Mouse (Mus musculus) liver, embryonic 12.5 days (tissue): ENCODE data around the gene Mrpl18. TPM values are rescaled to one million over a fixed set of nuclear protein-coding genes. Genes with fewer than 3 reads are reported as not detected.
"Not testable (repeated sequence)": the region's sequence is repeated elsewhere in the genome, so short reads cannot be mapped to it uniquely, and the experiment has no call there.

Experiments
- ATAC-seq: fragments of 200-750 bp; cut with Nextera tagmentation; 2 replicates; pipeline ENCODE4 v1.8.0; 2017; ENCODE audit warnings: moderate number of reproducible peaks, mild to moderate bottlenecking, moderate library complexity
- H3K27ac ChIP-seq: fragments of 300-500 bp; sonication (generic); 2 replicates; pipeline ENCODE4 v1.5.1; 2016; ENCODE audit warnings: mild to moderate bottlenecking
- H3K27me3 ChIP-seq: fragments of 300-500 bp; sonication (generic); replicated peaks from 2 replicates; pipeline ENCODE4 v1.6.1; 2016; ENCODE audit warnings: mild to moderate bottlenecking, moderate library complexity
- H3K36me3 ChIP-seq: fragments of 300-500 bp; sonication (generic); 2 replicates; pipeline ENCODE4 v1.6.1; 2016; ENCODE audit warnings: mild to moderate bottlenecking, moderate library complexity
- H3K4me1 ChIP-seq: fragments of 300-500 bp; sonication (generic); 2 replicates; pipeline ENCODE4 v1.6.1; 2016
- H3K4me2 ChIP-seq: fragments of 300-500 bp; sonication (generic); 2 replicates; pipeline ENCODE4 v1.6.1; 2016; ENCODE audit warnings: mild to moderate bottlenecking, moderate library complexity
- H3K4me3 ChIP-seq: fragments of 300-500 bp; sonication (generic); 2 replicates; pipeline ENCODE4 v1.5.1; 2016; ENCODE audit warnings: mild to moderate bottlenecking, moderate library complexity
- H3K9ac ChIP-seq: fragments of 300-500 bp; sonication (generic); 2 replicates; pipeline ENCODE4 v1.6.1; 2016; ENCODE audit warnings: mild to moderate bottlenecking, moderate library complexity
- H3K9me3 ChIP-seq: fragments of 300-500 bp; sonication (generic); replicated peaks from 2 replicates; pipeline ENCODE4 v1.6.1; 2016; ENCODE audit warnings: mild to moderate bottlenecking, moderate library complexity
- WGBS: fragments of 180-500 bp; shearing (Covaris S2); methylation state at CpG from one replicate; pipeline ENCODE4 v1.1.7; 2016; ENCODE audit not compliant: insufficient replicate concordance; 5-methylcytosine and 5-hydroxymethylcytosine counted together
- polyA plus RNA-seq: library from polyadenylated mRNA; unstranded; fragments of >200 nt; fragmentation: Nextera tagmentation; extraction: Ambion mirVana; gene quantifications from 2 replicates; pipeline ENCODE4 v1.2.1, GENCODE M21; 2016

Mrpl18 gene
- polyA plus RNA-seq = 189 and 194 TPM in 2 replicates

- under 1% methylated on average over 56 of the region's 56 CpGs for WGBS
- no peaks in the 10 kb centered on the region for H3K9me3 ChIP-seq
- H3K27ac ChIP-seq = peak within 1 kb of the TSS; percentile 96
- H3K4me2 ChIP-seq = peak within 1 kb of the TSS; percentile 85
- H3K9ac ChIP-seq = peak within 1 kb of the TSS; percentile 98
- no peaks in the 10 kb centered on the region for H3K27me3 ChIP-seq
- H3K4me1 ChIP-seq = peaks cover 21% of the 10 kb centered on the region
- H3K4me3 ChIP-seq = peak within 1 kb of the TSS; percentile 96
- peak; percentile 96 for ATAC-seq
- peaks cover 72% of the 10 kb centered on the region for H3K36me3 ChIP-seq
Measured at GRCm38 (mm10) chr17:12915881-12916583, at the start of gene Mrpl18. Mrpl18 (minus strand) TSS chr17:12916345.

- H3K4me2 ChIP-seq = no peak overlapping the region
- no peak overlapping the region for H3K27ac ChIP-seq
- H3K9me3 ChIP-seq = no peaks in the 10 kb centered on the region
- no peaks in the 10 kb centered on the region for H3K27me3 ChIP-seq
- no peak overlapping the region for H3K9ac ChIP-seq
- H3K4me3 ChIP-seq = no peak overlapping the region
- WGBS = 65% methylated on average over 3 of the region's 3 CpGs
- no peak for ATAC-seq
- H3K4me1 ChIP-seq = peaks cover 21% of the 10 kb centered on the region
- H3K36me3 ChIP-seq = peaks cover 30% of the 10 kb centered on the region
Measured at GRCm38 (mm10) chr17:12963476-12963875, 47.3 kb upstream of the Mrpl18 start.

GRCm38 (mm10) chr17:12960331-12960873 lies 44.3 kb upstream of the Mrpl18 start, which contains the start of gene Acat2:
Acat2 (minus strand) TSS chr17:12960747.
- H3K4me2 ChIP-seq = peak within 1 kb of the TSS; percentile 83
- H3K27ac ChIP-seq = peak within 1 kb of the TSS; percentile 87
- no peaks in the 10 kb centered on the region for H3K9me3 ChIP-seq
- no peaks in the 10 kb centered on the region for H3K27me3 ChIP-seq
- peaks cover 21% of the 10 kb centered on the region for H3K4me1 ChIP-seq
- H3K36me3 ChIP-seq = peaks cover 25% of the 10 kb centered on the region
- peak within 1 kb of the TSS; percentile 76 for H3K9ac ChIP-seq
- ATAC-seq = peak; percentile 98
- WGBS = under 1% methylated on average over 41 of the region's 42 CpGs
- H3K4me3 ChIP-seq = peak within 1 kb of the TSS; percentile 75

- 51% methylated on average over 2 of the region's 2 CpGs for WGBS
- H3K9me3 ChIP-seq, H3K27ac ChIP-seq, H3K27me3 ChIP-seq, ATAC-seq: not testable (repeated sequence)
- Histone ChIP-seq H3K4me3 (peak overlapping the region; percentile 26; the same call in 1 of the 2 replicates), H3K4me2 (peak overlapping the region; percentile 56), H3K4me1 (peaks cover 21% of the 10 kb centered on the region), H3K9ac (0 out of 2 replicates have a peak overlapping the region, but pooled peaks have one; percentile 31), H3K36me3 (peaks cover 25% of the 10 kb centered on the region)
Measured at GRCm38 (mm10) chr17:12959377-12959776, 43.2 kb upstream of the Mrpl18 start.

- H3K4me1 ChIP-seq = peaks cover 15% of the 10 kb centered on the region
- WGBS = 87% methylated on average over 8 of the region's 8 CpGs
- H3K36me3 ChIP-seq = peaks cover 45% of the 10 kb centered on the region
- no peak for ATAC-seq
- H3K4me2 ChIP-seq = no peak overlapping the region
- H3K27me3 ChIP-seq = no peaks in the 10 kb centered on the region
- no peak overlapping the region for H3K9ac ChIP-seq
- H3K9me3 ChIP-seq = no peaks in the 10 kb centered on the region
- no peak overlapping the region for H3K4me3 ChIP-seq
- no peak overlapping the region for H3K27ac ChIP-seq
Measured at GRCm38 (mm10) chr17:12956664-12957063, 40.5 kb upstream of the Mrpl18 start.

- H3K9me3 ChIP-seq = no peaks in the 10 kb centered on the region
- no peak overlapping the region for H3K9ac ChIP-seq
- H3K36me3 ChIP-seq = peaks cover 75% of the 10 kb centered on the region
- H3K27me3 ChIP-seq = no peaks in the 10 kb centered on the region
- H3K4me2 ChIP-seq = no peak overlapping the region
- no peak overlapping the region for H3K27ac ChIP-seq
- H3K4me1 ChIP-seq = no peaks in the 10 kb centered on the region
- 90% methylated on average over 5 of the region's 5 CpGs for WGBS
- H3K4me3 ChIP-seq = no peak overlapping the region
- ATAC-seq = no peak
Measured at GRCm38 (mm10) chr17:12949669-12950068, 33.5 kb upstream of the Mrpl18 start.

GRCm38 (mm10) chr17:12942459-12943162 lies 26.5 kb upstream of the Mrpl18 start:
- 87% methylated on average over 6 of the region's 6 CpGs for WGBS

GRCm38 (mm10) chr17:12941543-12942260 lies 25.6 kb upstream of the Mrpl18 start:
- WGBS = 73% methylated on average over 8 of the region's 8 CpGs
- H3K9ac ChIP-seq = 0 out of 2 replicates have a peak overlapping the region, but pooled peaks have one; percentile 4
- H3K27ac ChIP-seq = no peak overlapping the region
- H3K36me3 ChIP-seq = peaks cover 42% of the 10 kb centered on the region
- no peak overlapping the region for H3K4me3 ChIP-seq
- peaks cover 23% of the 10 kb centered on the region for H3K4me1 ChIP-seq
- no peaks in the 10 kb centered on the region for H3K9me3 ChIP-seq
- ATAC-seq = no peak
- H3K4me2 ChIP-seq = no peak overlapping the region
- H3K27me3 ChIP-seq = no peaks in the 10 kb centered on the region

More at GRCm38 (mm10) chr17:12942459-12943162, 26.5 kb upstream of the Mrpl18 start:
- no peaks in the 10 kb centered on the region for H3K9me3 ChIP-seq
- no peaks in the 10 kb centered on the region for H3K27me3 ChIP-seq
- H3K36me3 ChIP-seq = peaks cover 49% of the 10 kb centered on the region
- H3K4me1 ChIP-seq = peaks cover 23% of the 10 kb centered on the region
- no peak overlapping the region for H3K4me2 ChIP-seq
- no peak overlapping the region for H3K4me3 ChIP-seq
- H3K27ac ChIP-seq = no peak overlapping the region
- ATAC-seq = no peak
- H3K9ac ChIP-seq = no peak overlapping the region

GRCm38 (mm10) chr17:12940151-12940805 lies 24.1 kb upstream of the Mrpl18 start, which contains the start of gene Acat3:
Acat3 (minus strand) TSS chr17:12940600.
- Histone ChIP-seq H3K9me3 (no peaks in the 10 kb centered on the region), H3K9ac (0 out of 2 replicates have a peak within 1 kb of the TSS, but pooled peaks have one; percentile 4), H3K4me3 (peak within 1 kb of the TSS; percentile 33), H3K36me3 (peaks cover 31% of the 10 kb centered on the region), H3K27me3 (no peaks in the 10 kb centered on the region), H3K4me1 (peaks cover 23% of the 10 kb centered on the region), H3K27ac (peak within 1 kb of the TSS; percentile 39; the same call in 1 of the 2 replicates), H3K4me2 (peak within 1 kb of the TSS; percentile 52)
- 14% methylated on average over 27 of the region's 27 CpGs for WGBS
- ATAC-seq = peak; percentile 76

- Histone ChIP-seq H3K4me3 (0 out of 2 replicates have a peak overlapping the region, but pooled peaks have one; percentile 33), H3K4me1 (peaks cover 23% of the 10 kb centered on the region), H3K4me2 (peak overlapping the region; percentile 52), H3K36me3 (peaks cover 24% of the 10 kb centered on the region)
- ATAC-seq = 0 out of 2 replicates have a peak, but pooled peaks have one; percentile 28
- not testable (repeated sequence) for H3K9me3 ChIP-seq, H3K27ac ChIP-seq, H3K9ac ChIP-seq, H3K27me3 ChIP-seq
- 35% methylated on average over 4 of the region's 12 CpGs for WGBS
Measured at GRCm38 (mm10) chr17:12939377-12940148, 23.4 kb upstream of the Mrpl18 start.
